Mouse (Mus musculus): ENCODE results near the gene Srp14. TPM values are rescaled to one million over a fixed set of nuclear protein-coding genes. Genes with fewer than 3 reads are reported as not detected.

The Srp14 gene
- polyA plus RNA-seq, 1 experiment from 2014 or later = 175 TPM

DNA sequence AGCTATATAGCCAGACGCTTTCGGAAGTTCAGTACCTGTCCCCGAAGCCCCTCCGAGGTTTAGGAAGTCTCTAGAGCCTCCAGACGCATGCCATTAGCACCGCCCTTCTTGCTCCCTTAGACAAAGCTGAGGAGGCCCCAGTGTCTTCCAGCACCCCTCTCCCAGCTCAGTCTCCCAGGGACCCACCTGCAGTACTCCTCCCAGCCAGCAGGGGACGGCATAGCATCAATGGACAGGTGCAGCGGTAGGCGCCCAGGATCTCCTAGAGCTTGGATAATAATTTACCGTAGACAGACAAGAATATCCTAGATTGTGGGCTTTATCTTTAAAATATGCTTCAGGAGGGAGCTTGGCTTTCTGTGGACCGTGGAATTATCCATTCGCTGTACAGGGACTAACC lies 7.4 kb upstream of the Srp14 start:
- ATAC-seq (ENCODE audit: low FRiP score, low TSS enrichment) = no peak; the same call in 1 of the 2 replicates
- no peaks in the 10 kb centered on the region for H3K27me3 ChIP-seq (ENCODE audit: control insufficient read depth, insufficient read depth, low read length)
- H3K4me2 ChIP-seq (replicated peaks; ENCODE audit: low read depth) = no peak overlapping the region
- 21% methylated on average over 12 of the region's 12 CpGs for WGBS
- no peaks in the 10 kb centered on the region for H3K36me3 ChIP-seq (ENCODE audit: control insufficient read depth, insufficient read depth, low read length)
- no peaks in the 10 kb centered on the region for H3K9me3 ChIP-seq (ENCODE audit: control insufficient read depth, low read length)
- peak; percentile 82 for DNase-seq (ENCODE audit: low spot score)
- peaks cover 6% of the 10 kb centered on the region for H3K4me1 ChIP-seq (replicated peaks; ENCODE audit: control insufficient read depth, insufficient read depth)
- TF ChIP-seq CTCF (IDR thresholded peaks at IDR 0.05; ENCODE audit: low read depth) = peak; percentile 100
- TF ChIP-seq EP300 (optimal IDR thresholded peaks at IDR 0.05) = no peak
- no peak overlapping the region for H3K4me3 ChIP-seq (ENCODE audit: low read depth, low read length)
- H3K27ac ChIP-seq (replicated peaks) = no peak overlapping the region
- H3K9ac ChIP-seq (ENCODE audit: low read length) = no peak overlapping the region

DNA sequence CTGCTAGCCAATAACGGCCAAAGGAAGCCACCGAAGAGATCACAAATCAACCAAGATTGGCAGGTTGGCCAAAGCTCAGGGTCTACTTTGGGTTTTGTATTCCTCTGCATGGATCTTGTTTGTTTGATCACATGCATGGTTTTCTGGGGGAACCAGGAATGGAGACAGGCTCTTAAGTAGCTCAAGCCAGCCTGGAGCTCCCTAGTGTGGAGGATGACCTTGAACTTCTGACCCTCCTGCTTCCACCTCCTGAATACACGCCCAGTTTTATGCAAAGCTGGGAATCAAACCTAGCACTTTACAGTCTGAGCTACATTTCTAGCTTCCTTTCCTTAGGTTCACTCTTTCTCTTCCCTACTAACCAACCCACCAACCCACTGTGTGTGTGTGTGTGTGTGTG lies 5.9 kb upstream of the Srp14 start:
- TF ChIP-seq CTCF (IDR thresholded peaks at IDR 0.05; ENCODE audit: low read depth) (no peak), EP300 (optimal IDR thresholded peaks at IDR 0.05) (no peak)
- no peaks in the 10 kb centered on the region for H3K9me3 ChIP-seq (ENCODE audit: control insufficient read depth, low read length)
- H3K27ac ChIP-seq (replicated peaks) = no peak overlapping the region
- no peak overlapping the region for H3K4me2 ChIP-seq (replicated peaks; ENCODE audit: low read depth)
- no peak overlapping the region for H3K4me3 ChIP-seq (ENCODE audit: low read depth, low read length)
- DNase-seq (ENCODE audit: low spot score) (no peak), ATAC-seq (ENCODE audit: low FRiP score, low TSS enrichment) (no peak)
- peaks cover 4% of the 10 kb centered on the region for H3K4me1 ChIP-seq (replicated peaks; ENCODE audit: control insufficient read depth, insufficient read depth)
- 84% methylated on average over 3 of the region's 3 CpGs for WGBS
- H3K36me3 ChIP-seq (ENCODE audit: control insufficient read depth, insufficient read depth, low read length) = no peaks in the 10 kb centered on the region
- H3K9ac ChIP-seq (ENCODE audit: low read length) = no peak overlapping the region
- H3K27me3 ChIP-seq (ENCODE audit: control insufficient read depth, insufficient read depth, low read length) = no peaks in the 10 kb centered on the region

DNA sequence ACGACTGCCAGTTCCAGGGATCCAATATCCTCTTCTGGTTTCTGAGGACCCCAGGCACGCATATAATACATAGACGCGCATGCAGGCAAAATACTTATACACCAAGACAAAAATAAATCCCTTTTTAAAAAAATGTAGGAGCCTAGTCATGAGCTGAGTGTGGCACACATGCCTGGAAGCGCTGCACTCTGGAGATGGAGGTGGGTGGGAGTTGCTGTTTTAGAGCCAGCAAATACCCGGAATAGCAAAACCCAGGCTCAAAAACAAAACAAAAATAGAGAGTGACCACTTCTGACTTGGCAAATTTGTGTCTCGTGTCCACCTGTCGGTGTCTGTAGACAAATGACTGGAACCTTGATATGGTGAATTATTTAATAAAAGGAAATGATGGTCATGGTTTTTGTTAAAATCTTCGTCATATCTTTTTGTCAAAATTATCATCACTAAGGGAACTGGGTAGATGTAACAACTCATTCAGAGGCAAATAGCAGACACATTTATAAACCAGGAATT lies 4.9 kb upstream of the Srp14 start:
- Histone ChIP-seq H3K27me3 (ENCODE audit: control insufficient read depth, insufficient read depth, low read length) (no peaks in the 10 kb centered on the region), H3K27ac (replicated peaks) (no peak overlapping the region), H3K9ac (ENCODE audit: low read length) (no peak overlapping the region), H3K4me1 (replicated peaks; ENCODE audit: control insufficient read depth, insufficient read depth) (no peaks in the 10 kb centered on the region; the same call in 1 of the 2 replicates), H3K4me2 (replicated peaks; ENCODE audit: low read depth) (no peak overlapping the region), H3K9me3 (ENCODE audit: control insufficient read depth, low read length) (no peaks in the 10 kb centered on the region), H3K4me3 (ENCODE audit: low read depth, low read length) (no peak overlapping the region), H3K36me3 (ENCODE audit: control insufficient read depth, insufficient read depth, low read length) (no peaks in the 10 kb centered on the region)
- no peak for ATAC-seq (ENCODE audit: low FRiP score, low TSS enrichment)
- TF ChIP-seq CTCF (IDR thresholded peaks at IDR 0.05; ENCODE audit: low read depth) (no peak), EP300 (optimal IDR thresholded peaks at IDR 0.05) (no peak)
- no peak for DNase-seq (ENCODE audit: low spot score)
- WGBS = 78% methylated on average over 9 of the region's 9 CpGs

DNA sequence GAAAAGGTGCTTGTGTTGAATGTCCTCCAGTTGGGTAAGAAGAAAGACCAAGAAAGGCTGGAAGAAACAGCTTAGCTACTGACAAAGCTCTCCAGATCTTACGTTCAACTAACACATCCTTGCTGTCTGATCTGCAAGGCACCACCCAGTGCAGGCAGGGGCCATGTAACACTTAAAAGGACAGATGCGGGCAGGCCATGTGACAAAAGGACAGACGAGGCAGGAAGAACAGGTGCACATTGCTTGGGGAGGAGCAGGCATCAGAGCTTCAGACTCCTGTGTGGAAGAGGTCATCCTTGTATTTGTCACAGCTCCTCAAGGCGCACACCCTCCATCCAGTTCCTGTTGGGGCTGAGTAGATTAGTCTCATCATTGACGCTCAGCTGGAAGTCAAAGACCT lies 3.5 kb upstream of the Srp14 start:
- no peak overlapping the region for H3K4me2 ChIP-seq (replicated peaks; ENCODE audit: low read depth)
- TF ChIP-seq CTCF (IDR thresholded peaks at IDR 0.05; ENCODE audit: low read depth) (no peak), EP300 (optimal IDR thresholded peaks at IDR 0.05) (no peak)
- H3K9ac ChIP-seq (ENCODE audit: low read length) = no peak overlapping the region
- no peaks in the 10 kb centered on the region for H3K36me3 ChIP-seq (ENCODE audit: control insufficient read depth, insufficient read depth, low read length)
- H3K4me3 ChIP-seq (ENCODE audit: low read depth, low read length) = no peak overlapping the region
- WGBS = 83% methylated on average over 5 of the region's 5 CpGs
- H3K27me3 ChIP-seq (ENCODE audit: control insufficient read depth, insufficient read depth, low read length) = no peaks in the 10 kb centered on the region
- H3K9me3 ChIP-seq (ENCODE audit: control insufficient read depth, low read length) = no peaks in the 10 kb centered on the region
- peaks cover 6% of the 10 kb centered on the region for H3K4me1 ChIP-seq (replicated peaks; ENCODE audit: control insufficient read depth, insufficient read depth)
- DNase-seq (ENCODE audit: low spot score) = no peak
- no peak overlapping the region for H3K27ac ChIP-seq (replicated peaks)
- ATAC-seq (ENCODE audit: low FRiP score, low TSS enrichment) = no peak

DNA sequence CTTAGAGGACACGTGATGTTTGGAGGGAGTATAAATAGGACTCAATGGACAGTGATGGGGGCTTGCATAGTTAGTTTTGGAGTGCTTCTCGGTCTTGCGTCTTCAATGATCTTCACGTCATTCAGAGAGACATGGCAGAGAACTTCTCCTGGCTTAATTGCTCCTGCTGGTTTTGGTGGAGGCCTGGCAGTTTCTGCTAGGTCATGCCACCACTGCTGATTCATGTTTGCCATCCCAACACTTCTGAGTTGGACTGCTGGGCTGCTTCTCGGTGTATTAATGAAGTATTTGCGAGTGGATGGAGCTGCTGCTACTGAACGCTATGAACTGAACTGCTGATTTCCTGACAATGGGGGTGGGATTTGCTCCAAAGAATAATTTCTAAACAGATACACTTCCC lies 1.4 kb upstream of the Srp14 start:
- DNase-seq (ENCODE audit: low spot score) (no peak), ATAC-seq (ENCODE audit: low FRiP score, low TSS enrichment) (no peak)
- peaks cover 6% of the 10 kb centered on the region; the same call in 1 of the 2 replicates for H3K4me1 ChIP-seq (replicated peaks; ENCODE audit: control insufficient read depth, insufficient read depth)
- H3K36me3 ChIP-seq (ENCODE audit: control insufficient read depth, insufficient read depth, low read length) = no peaks in the 10 kb centered on the region
- H3K9ac ChIP-seq (ENCODE audit: low read length) = no peak overlapping the region
- no peak overlapping the region for H3K27ac ChIP-seq (replicated peaks)
- H3K4me2 ChIP-seq (replicated peaks; ENCODE audit: low read depth) = no peak overlapping the region
- no peaks in the 10 kb centered on the region for H3K27me3 ChIP-seq (ENCODE audit: control insufficient read depth, insufficient read depth, low read length)
- H3K9me3 ChIP-seq (ENCODE audit: control insufficient read depth, low read length) = no peaks in the 10 kb centered on the region
- no peak overlapping the region for H3K4me3 ChIP-seq (ENCODE audit: low read depth, low read length)
- WGBS = 92% methylated on average over 7 of the region's 7 CpGs
- TF ChIP-seq CTCF (IDR thresholded peaks at IDR 0.05; ENCODE audit: low read depth) (no peak), EP300 (optimal IDR thresholded peaks at IDR 0.05) (no peak)

DNA sequence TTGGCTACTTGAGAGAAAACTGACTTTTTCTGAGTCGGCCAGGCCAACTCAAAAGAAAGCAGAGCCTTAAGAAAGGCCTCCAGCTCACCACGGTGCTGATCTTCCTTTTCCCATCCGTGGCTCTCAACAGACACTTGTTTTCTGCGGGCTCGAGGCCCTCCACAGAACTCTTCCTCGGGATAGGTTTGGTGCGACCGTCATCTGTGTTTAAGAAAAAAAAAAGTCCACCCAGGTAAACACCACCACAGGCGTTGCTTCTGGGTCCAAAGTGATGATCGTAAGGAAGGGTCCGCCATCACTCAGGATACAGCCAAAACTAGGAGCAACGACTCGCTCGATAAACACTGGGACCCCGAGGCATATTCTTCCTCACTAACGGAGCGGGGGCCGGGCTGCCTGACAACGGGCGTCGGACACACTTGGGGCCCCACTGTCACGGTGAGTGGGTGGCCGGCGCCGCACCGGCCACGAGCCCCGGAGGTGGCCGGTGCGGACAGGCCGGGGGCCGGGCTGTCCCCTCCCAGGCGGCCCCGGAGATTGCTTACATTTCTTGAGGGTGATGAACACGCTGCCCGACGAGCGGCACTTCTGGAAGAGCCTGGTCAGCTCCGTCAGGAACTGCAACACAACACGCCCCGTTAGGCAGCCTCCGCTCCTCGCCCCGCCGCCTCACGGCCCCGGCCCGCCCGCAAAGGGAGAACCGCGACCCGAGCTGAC lies 520 bp downstream of the Srp14 start:
- Histone ChIP-seq H3K36me3 (ENCODE audit: control insufficient read depth, insufficient read depth, low read length) (0 out of 2 replicates have a peak, but pooled peaks cover 4% of the 10 kb centered on the region), H3K4me3 (ENCODE audit: low read depth, low read length) (peak overlapping the region; percentile 88), H3K27ac (replicated peaks) (peak overlapping the region; percentile 84), H3K4me2 (replicated peaks; ENCODE audit: low read depth) (peak overlapping the region; percentile 97), H3K9ac (ENCODE audit: low read length) (peak overlapping the region; percentile 91), H3K27me3 (ENCODE audit: control insufficient read depth, insufficient read depth, low read length) (no peaks in the 10 kb centered on the region), H3K9me3 (ENCODE audit: control insufficient read depth, low read length) (no peaks in the 10 kb centered on the region), H3K4me1 (replicated peaks; ENCODE audit: control insufficient read depth, insufficient read depth) (peaks cover 6% of the 10 kb centered on the region; the same call in 1 of the 2 replicates)
- TF ChIP-seq EP300 (optimal IDR thresholded peaks at IDR 0.05) (no peak), CTCF (IDR thresholded peaks at IDR 0.05; ENCODE audit: low read depth) (no peak)
- ATAC-seq (ENCODE audit: low FRiP score, low TSS enrichment) = 0 out of 2 replicates have a peak, but pooled peaks have one; percentile 4
- DNase-seq (ENCODE audit: low spot score) = no peak
- WGBS = 1% methylated on average over 52 of the region's 52 CpGs

Measured in stomach, postnatal 0 days (tissue).